Mouse (Mus musculus) C2C12 (cell line): ENCODE results near the gene Slc16a13.

Source experiments
- CTCF ChIP-seq: IDR thresholded peaks from one replicate; pipeline ENCODE4 v1.5.1; 2011; ENCODE audit not compliant: control insufficient read depth, insufficient read depth, insufficient read length
- MAX ChIP-seq: IDR thresholded peaks from one replicate; pipeline ENCODE4 v1.6.1; 2011; ENCODE audit warnings: mild to moderate bottlenecking, control low read depth

- TF ChIP-seq CTCF (no peak), MAX (no peak)
Observed at GRCm38 (mm10) chr11:70178756-70179155, 42.1 kb downstream of the Slc16a13 start.
